Mouse (Mus musculus) central nervous system, embryonic 14 days (tissue): Measurements from ENCODE around the gene Marc1. TPM values are rescaled to one million over a fixed set of nuclear protein-coding genes. Genes with fewer than 3 reads are reported as not detected.

ENCODE experiments used
- polyA plus RNA-seq: library from polyadenylated mRNA; depleted of rRNA; stranded (reverse); fragments of >200 nt; gene quantifications from 2 replicates; pipeline ENCODE4 v1.2.3, GENCODE M21; 2012; rRNA removed

Gene Marc1
- polyA plus RNA-seq, result 0.11 TPM in 1 of 2 replicates, not detected in the other

DNA sequence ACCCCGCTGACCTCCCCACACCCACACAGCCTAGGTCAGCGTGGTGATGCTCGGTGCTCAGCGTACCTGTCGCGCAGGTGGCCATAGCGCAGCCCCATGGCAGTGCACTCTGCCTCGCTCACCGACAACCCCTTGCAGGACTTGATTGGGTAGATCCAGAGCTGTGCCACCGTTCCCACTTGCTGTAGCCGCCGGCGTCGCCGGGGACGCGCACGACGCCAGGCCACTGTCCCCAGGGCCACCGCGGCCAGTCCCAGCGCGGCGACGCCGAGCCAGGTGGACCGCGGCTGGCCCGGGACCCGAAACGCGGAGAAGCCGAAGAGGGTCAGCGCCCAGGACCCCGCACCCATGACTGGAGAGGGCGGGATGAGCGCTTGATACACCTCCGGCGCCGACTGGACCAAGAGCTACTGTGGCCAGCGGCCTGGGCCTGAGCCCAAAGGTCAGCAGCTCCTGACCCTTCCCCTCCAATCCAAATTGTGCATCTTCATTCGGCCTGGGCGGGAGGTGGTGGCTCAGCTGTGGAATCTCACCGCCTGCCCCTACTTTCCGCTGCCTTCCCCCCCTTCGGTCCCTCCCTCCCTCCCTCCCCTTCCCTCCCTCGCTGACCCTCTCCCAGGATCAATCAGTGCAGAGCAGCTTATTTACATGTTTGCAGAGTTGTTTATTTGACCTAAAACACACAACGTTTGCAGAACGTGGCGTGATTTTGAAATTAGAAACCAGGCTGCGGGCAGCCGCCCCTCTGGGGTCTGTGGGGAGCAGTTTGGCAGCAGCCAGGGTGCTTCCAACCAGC lies at the start of gene Marc1:
TSS of gene Marc1 (minus strand) at position 534 of the 796 bp plus-strand sequence.

DNA sequence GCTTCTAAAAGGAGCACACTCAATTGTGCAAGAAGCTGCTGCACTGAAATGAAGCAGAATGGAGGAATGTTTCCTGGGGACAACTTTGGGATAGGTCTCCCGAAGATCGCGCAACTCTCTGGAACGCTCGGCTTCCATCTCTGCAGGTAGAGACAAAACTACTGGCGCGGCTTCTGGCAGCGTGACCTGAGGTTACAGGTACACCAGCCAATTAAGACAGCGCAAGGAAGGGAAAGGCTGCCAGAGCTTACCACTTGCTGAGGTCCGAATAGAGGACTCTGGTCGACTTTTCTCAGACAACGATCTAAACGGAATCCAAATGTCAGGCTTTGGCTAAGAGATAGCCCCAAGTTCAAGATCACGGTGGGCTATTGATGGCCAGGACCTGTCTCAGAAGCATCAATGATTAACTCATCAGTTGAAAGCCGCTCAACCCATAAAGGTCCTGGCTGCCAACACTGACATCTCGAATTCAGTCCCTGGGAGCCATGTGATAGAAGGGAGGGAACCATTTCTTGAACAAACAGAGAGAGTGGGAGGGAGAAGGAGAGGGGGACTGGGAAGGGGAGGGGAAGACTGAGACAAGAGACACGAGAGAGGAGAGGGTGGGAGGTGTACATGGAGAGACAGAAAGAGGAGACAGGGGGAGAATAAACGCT lies 35.1 kb upstream of the Marc1 start, which contains the start of gene Marc2:
TSS of gene Marc2 (minus strand) at position 360 of the 659 bp plus-strand sequence.

Other genes starting within 250 kb of the Marc1 start
- gene Hlx, start 78.7 kb downstream of the Marc1 start, polyA plus RNA-seq, result 1.2 and 3.1 TPM in 2 replicates
- gene Marc2, start 35.1 kb upstream of the Marc1 start, polyA plus RNA-seq, result 49.3 and 54.3 TPM in 2 replicates
- gene C130074G19Rik, start 71.9 kb upstream of the Marc1 start, polyA plus RNA-seq, result 7.1 and 8.7 TPM in 2 replicates
- gene Mark1, start 188.3 kb upstream of the Marc1 start, polyA plus RNA-seq, result 45.1 and 46.1 TPM in 2 replicates